Mouse (Mus musculus): ENCODE results near the gene Slc25a54. TPM values are rescaled to one million over a fixed set of nuclear protein-coding genes. Genes with fewer than 3 reads are reported as not detected.
A peak's percentile ranks its signal among the peaks of the same experiment; 100 is the strongest.

Gene Slc25a54
- polyA plus RNA-seq, 1 experiment = not detected

- TF ChIP-seq CTCF (IDR thresholded peaks at IDR 0.05; ENCODE audit: insufficient read depth, low read length) (no peak), POLR2A (IDR thresholded peaks at IDR 0.05; ENCODE audit: borderline replicate concordance, extremely low read depth, low read depth, low read length) (no peak)
- peaks cover 2% of the 10 kb centered on the region; the same call in 1 of the 2 replicates for H3K4me1 ChIP-seq (ENCODE audit: control insufficient read depth, insufficient read depth, low read length)
- 85% methylated on average over 5 of the region's 5 CpGs for WGBS
- H3K4me3 ChIP-seq (replicated peaks; ENCODE audit: extremely low read depth, low read depth, low read length) = no peak overlapping the region
- no peak for DNase-seq
Observed at GRCm38 (mm10) chr3:109119973-109120372, 39.7 kb downstream of the Slc25a54 start.

DNA sequence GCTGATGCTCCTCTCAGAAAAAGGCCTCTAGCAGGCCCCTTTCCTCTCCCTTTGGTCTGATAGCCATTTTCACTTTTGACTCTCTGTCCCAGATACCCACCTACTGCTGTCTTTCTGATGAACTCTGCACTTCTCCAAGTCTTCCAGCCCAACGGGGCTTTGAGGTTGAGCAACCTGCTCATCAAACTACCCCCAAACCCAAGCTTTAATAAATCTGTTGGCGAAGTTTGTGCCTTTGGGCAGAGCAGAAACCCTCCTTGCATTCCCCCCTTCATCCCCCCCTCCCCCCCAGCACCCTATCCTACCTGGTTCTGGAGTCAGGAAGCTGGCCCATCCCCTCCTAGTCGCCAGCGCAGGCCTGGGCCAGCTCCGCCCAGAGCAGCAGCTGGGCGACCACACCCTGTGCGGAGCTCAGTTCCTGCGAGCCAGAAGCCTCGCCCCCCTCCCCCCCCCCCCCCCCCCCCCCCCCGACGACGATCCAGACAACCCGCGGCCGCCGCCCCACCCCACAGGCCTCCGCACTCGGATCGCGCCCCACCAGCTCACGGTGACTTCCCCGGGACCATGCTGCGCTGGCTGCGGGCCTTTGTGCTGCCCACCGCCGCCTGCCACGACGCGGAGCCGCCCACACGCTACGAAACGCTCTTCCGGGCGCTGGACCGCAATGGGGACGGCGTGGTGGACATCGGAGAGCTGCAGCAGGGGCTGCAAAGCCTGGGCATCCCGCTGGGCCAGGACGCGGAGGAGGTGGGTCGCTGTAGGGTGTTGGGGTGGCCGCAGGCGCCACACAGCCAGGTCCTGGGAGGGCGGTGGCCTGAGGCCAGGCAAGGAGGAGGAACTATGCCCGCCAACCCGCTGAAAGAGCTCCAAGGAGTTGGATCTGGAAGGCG is 42.6 kb downstream of the Slc25a54 start, which contains the start of gene Slc25a24:
Gene Slc25a24, plus strand, starts transcription at position 509 of the 890 bp plus-strand sequence.
- H3K4me1 ChIP-seq (ENCODE audit: control insufficient read depth, insufficient read depth, low read length) = peaks cover 4% of the 10 kb centered on the region; the same call in 1 of the 2 replicates
- no peak for TF ChIP-seq CTCF (IDR thresholded peaks at IDR 0.05; ENCODE audit: insufficient read depth, low read length)
- 0 out of 2 replicates have a peak, but pooled peaks have one; percentile 30 for TF ChIP-seq POLR2A (IDR thresholded peaks at IDR 0.05; ENCODE audit: borderline replicate concordance, extremely low read depth, low read depth, low read length)
- peak; percentile 67 for DNase-seq
- H3K4me3 ChIP-seq (replicated peaks; ENCODE audit: extremely low read depth, low read depth, low read length) = peak within 1 kb of the TSS; percentile 91
- WGBS = 1% methylated on average over 40 of the region's 49 CpGs

GRCm38 (mm10) chr3:109123531-109123981 is 43.3 kb downstream of the Slc25a54 start:
- 3% methylated on average over 8 of the region's 8 CpGs for WGBS
- peak; percentile 38 for DNase-seq
- TF ChIP-seq CTCF (IDR thresholded peaks at IDR 0.05; ENCODE audit: insufficient read depth, low read length) = no peak
- no peak for TF ChIP-seq POLR2A (IDR thresholded peaks at IDR 0.05; ENCODE audit: borderline replicate concordance, extremely low read depth, low read depth, low read length)
- H3K4me3 ChIP-seq (replicated peaks; ENCODE audit: extremely low read depth, low read depth, low read length) = peak overlapping the region; percentile 91
- H3K4me1 ChIP-seq (ENCODE audit: control insufficient read depth, insufficient read depth, low read length) = peaks cover 4% of the 10 kb centered on the region; the same call in 1 of the 2 replicates

DNA sequence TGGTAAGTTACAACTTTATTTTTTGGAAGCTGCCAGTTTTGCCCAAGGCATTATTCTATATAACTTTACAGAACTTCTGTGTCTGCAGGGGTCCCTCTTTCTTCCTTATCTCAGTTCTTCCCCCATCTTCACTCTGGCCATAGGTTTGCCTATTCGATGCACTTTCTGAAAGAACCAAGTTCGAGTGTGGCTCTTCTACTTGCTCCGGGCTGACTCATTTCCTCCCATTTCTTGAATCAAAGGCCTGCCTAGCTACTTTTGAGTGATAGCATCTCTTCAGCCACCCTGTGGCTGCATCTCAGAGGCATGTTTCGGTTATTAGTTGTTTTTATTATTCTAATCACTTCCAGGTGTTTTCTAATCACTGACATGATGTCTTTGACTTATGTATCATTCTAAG is 43.8 kb downstream of the Slc25a54 start:
- TF ChIP-seq CTCF (IDR thresholded peaks at IDR 0.05; ENCODE audit: insufficient read depth, low read length) = no peak
- no peak for TF ChIP-seq POLR2A (IDR thresholded peaks at IDR 0.05; ENCODE audit: borderline replicate concordance, extremely low read depth, low read depth, low read length)
- DNase-seq = no peak
- 16% methylated on average over 4 of the region's 4 CpGs for WGBS
- Histone ChIP-seq H3K4me3 (replicated peaks; ENCODE audit: extremely low read depth, low read depth, low read length) (peak overlapping the region; percentile 91), H3K4me1 (ENCODE audit: control insufficient read depth, insufficient read depth, low read length) (peaks cover 4% of the 10 kb centered on the region; the same call in 1 of the 2 replicates)

DNA sequence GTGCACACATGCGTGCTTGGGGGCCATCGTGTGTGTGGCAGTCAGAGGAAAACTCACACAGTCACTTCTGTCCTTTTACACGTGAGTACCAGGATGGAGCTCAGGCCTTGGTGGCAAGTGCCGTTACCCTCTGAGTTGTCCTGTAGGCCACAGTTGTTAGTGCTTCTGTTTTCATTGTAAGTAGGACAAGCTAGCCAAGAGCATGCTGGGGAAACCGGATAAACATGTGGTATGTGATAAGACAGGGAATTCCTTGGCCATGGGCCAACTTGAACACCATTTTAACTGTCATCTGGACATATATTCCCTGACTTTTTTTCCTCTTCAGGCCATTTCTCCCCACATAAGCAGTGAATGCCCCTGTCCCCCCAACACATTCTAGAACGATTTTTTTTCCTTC is 45.3 kb downstream of the Slc25a54 start:
- no peak overlapping the region for H3K4me3 ChIP-seq (replicated peaks; ENCODE audit: extremely low read depth, low read depth, low read length)
- TF ChIP-seq POLR2A (IDR thresholded peaks at IDR 0.05; ENCODE audit: borderline replicate concordance, extremely low read depth, low read depth, low read length) (no peak), CTCF (IDR thresholded peaks at IDR 0.05; ENCODE audit: insufficient read depth, low read length) (no peak)
- WGBS = 44% methylated on average over 6 of the region's 6 CpGs
- peaks cover 4% of the 10 kb centered on the region; the same call in 1 of the 2 replicates for H3K4me1 ChIP-seq (ENCODE audit: control insufficient read depth, insufficient read depth, low read length)
- no peak for DNase-seq

- H3K4me1 ChIP-seq (ENCODE audit: control insufficient read depth, insufficient read depth, low read length) = peaks cover 2% of the 10 kb centered on the region; the same call in 1 of the 2 replicates
- TF ChIP-seq CTCF (IDR thresholded peaks at IDR 0.05; ENCODE audit: insufficient read depth, low read length) (no peak), POLR2A (IDR thresholded peaks at IDR 0.05; ENCODE audit: borderline replicate concordance, extremely low read depth, low read depth, low read length) (no peak)
- no peak for DNase-seq
- H3K4me3 ChIP-seq (replicated peaks; ENCODE audit: extremely low read depth, low read depth, low read length) = no peak overlapping the region
- WGBS = 41% methylated on average over 5 of the region's 5 CpGs
Observed at GRCm38 (mm10) chr3:109129768-109130167, 49.5 kb downstream of the Slc25a54 start.

DNA sequence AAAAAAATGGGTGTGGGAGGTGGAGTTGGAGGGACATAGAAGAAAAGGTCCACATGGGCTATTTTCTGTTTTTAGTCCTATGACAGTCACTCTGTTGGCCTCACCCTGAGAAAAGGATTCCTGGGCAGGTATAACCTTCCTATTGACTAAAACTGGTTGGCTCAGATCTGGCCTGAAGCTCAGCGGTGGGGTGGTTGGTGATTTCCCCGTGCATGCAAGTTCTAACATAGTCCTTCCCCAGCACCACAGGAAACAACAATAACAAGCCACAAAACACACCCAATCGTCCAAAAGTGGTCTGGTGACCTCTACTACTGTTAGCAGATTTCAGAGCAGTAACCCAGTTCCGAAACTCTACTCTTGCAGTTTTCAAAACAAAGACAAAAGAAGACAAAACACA is 52.7 kb downstream of the Slc25a54 start:
- 78% methylated on average over 4 of the region's 4 CpGs for whole genome bisulfite sequencing
- Histone ChIP-seq H3K4me3 (replicated peaks; ENCODE audit: extremely low read depth, low read depth, low read length) (no peak overlapping the region), H3K4me1 (ENCODE audit: control insufficient read depth, insufficient read depth, low read length) (no peaks in the 10 kb centered on the region)
- DNase-seq = no peak
- TF ChIP-seq POLR2A (IDR thresholded peaks at IDR 0.05; ENCODE audit: borderline replicate concordance, extremely low read depth, low read depth, low read length) = no peak
- no peak for TF ChIP-seq CTCF (IDR thresholded peaks at IDR 0.05; ENCODE audit: insufficient read depth, low read length)

GRCm38 (mm10) chr3:109134036-109134435 is 53.8 kb downstream of the Slc25a54 start:
- TF ChIP-seq POLR2A (IDR thresholded peaks at IDR 0.05; ENCODE audit: borderline replicate concordance, extremely low read depth, low read depth, low read length) (no peak), CTCF (IDR thresholded peaks at IDR 0.05; ENCODE audit: insufficient read depth, low read length) (no peak)
- no peaks in the 10 kb centered on the region for H3K4me1 ChIP-seq (ENCODE audit: control insufficient read depth, insufficient read depth, low read length)
- no peak overlapping the region for H3K4me3 ChIP-seq (replicated peaks; ENCODE audit: extremely low read depth, low read depth, low read length)
- 98% methylated on average over 15 of the region's 15 CpGs for WGBS
- no peak for DNase-seq

DNA sequence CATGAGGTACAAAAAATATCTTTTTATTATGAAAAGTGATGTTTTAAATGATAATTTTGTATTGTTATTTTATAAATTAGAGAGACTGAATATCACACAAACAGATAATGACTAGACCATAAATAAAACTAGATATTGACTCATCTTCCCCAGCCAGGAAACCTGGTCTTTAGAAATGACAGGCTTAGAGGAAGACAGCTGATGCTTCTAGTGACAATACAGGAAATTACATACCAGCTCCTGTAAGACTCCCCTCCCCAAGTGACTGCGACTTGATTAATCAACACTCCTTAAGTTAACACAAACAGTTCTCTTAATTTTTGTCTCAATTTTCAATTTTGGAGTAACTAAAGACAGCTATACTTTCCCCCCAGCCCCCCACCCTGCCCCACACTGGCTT is 55.1 kb downstream of the Slc25a54 start:
- TF ChIP-seq CTCF (IDR thresholded peaks at IDR 0.05; ENCODE audit: insufficient read depth, low read length) (no peak), POLR2A (IDR thresholded peaks at IDR 0.05; ENCODE audit: borderline replicate concordance, extremely low read depth, low read depth, low read length) (no peak)
- Histone ChIP-seq H3K4me3 (replicated peaks; ENCODE audit: extremely low read depth, low read depth, low read length) (no peak overlapping the region), H3K4me1 (ENCODE audit: control insufficient read depth, insufficient read depth, low read length) (no peaks in the 10 kb centered on the region)
- DNase-seq = no peak
- WGBS = 42% methylated on average over 1 of the region's 1 CpGs

All from lung, adult 2 months (tissue).